Mouse (Mus musculus): ENCODE measurements around the gene Hist1h1c.

The Hist1h1c gene

DNA sequence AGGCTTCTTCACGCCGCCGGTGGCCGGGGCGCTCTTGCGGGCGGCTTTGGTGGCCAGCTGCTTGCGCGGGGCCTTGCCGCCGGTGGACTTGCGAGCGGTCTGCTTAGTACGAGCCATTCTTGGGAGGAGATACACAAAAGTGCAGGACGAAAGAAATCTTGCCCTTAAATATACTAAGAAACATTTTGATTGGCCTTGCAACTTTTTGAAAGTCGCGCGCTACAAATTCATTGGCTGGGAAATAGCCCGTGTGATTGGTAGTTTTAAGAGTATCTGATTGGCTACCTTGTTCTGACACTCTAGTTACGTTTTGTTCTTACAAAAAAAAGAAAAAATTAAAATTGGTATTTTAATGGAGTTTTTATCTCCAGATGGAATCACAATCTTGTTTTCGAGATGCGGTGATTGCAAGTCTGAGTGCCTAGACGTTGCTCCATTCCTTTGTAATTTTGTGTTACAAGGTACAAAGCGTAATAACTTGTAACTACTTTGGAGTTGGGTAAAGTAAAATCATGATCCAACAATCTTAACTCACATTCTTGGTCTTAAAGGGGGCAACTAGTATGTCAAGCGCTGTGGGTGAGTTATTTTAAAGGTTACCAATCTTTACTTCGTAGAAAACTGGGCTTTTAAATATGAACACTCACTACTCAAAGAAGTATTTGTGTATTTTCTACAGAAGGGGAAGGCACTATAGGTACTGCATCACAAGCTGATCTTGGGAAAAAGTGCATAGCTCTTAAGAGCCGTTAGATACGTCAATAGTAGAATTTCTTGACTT lies 7.0 kb downstream of the Hist1h1c start, which contains the start of gene Hist1h3c:
Gene Hist1h3c (minus strand): TSS at position 222 of the 781 bp plus-strand sequence.
- peak; percentile 93 for DNase-seq (ENCODE audit: low spot score)

DNA sequence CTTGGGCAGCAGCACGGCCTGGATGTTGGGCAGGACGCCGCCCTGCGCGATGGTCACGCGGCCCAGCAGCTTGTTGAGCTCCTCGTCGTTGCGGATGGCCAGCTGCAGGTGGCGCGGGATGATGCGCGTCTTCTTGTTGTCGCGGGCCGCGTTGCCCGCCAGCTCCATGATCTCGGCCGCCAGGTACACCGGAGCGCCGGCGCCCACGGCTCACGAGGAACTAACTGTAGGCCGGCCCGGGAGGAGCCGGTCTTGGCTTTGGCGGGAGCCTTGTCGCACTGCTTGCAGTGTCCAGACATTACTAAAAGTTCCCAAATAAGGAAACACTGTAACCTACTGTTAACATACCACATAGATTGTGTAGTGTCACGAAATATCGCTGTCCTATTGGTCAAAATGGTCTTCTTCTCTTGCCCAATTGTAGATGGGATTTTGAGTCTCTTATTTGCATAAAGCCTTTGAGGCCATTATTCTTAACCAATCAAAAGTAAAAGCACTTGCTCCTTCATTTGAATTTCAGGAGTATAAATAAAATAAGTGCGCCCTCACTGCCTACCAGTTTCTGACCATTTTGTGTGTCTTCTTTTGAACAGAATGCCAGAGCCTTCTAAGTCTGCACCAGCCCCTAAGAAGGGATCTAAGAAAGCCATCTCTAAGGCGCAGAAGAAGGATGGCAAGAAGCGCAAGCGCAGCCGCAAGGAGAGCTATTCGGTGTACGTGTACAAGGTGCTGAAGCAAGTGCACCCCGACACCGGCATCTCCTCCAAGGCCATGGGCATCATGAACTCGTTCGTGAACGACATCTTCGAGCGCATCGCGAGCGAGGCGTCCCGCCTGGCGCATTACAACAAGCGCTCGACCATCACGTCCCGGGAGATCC lies 7.8 kb downstream of the Hist1h1c start, which contains the start of gene Hist1h2bb:
Gene Hist1h2bb (plus strand): TSS at position 534 of the 880 bp plus-strand sequence.
- DNase-seq (ENCODE audit: low spot score), result peak; percentile 90

DNA sequence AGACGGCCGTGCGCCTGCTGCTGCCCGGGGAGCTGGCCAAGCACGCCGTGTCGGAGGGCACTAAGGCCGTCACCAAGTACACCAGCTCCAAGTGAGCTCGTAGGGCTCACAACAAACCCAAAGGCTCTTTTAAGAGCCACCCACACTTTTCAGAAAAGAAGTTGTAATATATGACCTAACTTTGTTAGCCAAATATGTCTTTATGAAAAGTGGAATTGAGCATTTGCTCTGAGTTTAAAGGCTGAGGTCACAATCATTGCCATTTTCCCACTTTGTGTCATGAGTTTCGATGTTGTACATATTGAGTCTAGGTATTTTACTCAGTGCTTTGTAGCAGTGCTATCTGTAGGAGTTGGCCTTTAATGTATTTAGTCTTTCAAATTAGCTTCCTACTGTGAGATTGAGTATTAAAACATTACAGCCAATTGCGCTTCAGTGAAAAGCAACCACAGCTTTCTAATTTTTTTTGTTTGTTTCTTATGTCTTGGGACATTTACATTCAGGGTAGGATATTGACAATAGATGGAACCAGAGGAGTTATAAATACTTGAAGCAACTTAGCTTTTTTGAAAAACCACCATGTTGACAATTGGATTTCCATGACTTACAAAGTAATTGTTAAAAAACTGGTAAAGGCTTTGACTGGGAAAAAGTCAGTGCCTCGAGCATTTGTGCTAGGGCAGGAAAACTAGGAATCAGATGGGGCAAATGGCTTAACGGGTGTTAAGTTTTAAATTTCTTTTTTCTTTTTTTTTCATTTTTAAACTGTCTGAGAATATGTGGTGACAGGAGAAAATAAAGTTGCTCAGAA lies 8.7 kb downstream of the Hist1h1c start:
- DNase-seq (ENCODE audit: low spot score), result no peak

DNA sequence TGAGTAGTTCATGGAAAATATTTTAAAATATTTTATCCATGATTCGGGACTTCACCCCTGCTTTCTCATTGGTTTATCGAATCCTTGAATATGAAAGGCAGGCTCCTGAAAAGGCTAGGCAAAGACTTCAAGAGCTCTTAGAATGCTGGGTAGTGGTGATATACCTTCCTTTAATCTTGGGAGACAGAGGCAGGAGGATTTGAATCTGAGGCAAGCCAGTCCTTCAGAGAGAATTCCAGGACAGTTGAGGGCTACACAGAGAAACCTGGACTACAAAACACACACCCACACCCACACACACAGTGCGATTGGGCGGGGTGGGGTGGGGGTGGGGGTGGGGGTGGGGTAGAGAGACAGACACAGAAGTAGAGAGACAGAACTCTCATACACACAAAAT lies 9.3 kb downstream of the Hist1h1c start:
- DNase-seq (ENCODE audit: low spot score), result no peak

DNA sequence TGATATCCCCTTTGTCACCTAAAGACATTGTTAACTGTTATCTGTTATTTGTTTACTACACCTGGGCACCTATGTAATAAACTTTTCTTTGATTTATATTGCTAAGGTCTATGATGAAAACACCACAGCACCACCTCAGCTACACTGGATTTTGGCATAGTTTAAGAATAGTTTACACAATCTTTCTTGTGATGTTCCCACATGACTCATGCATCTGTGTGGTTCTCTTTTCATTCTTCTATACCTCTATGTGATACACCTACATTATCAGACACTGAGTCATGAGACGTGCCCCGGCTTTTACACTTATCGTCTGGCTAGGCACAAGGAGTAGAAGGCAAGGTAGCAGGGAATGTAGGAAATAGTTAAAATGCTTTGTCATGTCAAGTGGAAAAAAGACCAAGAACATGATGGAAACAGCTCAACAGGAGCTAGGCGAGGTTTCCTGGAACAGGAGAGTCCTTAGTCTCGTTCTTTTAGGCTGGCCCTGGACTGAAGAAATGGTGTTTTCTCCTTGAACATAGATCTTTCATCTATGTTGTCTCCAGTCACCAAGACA lies 11.0 kb downstream of the Hist1h1c start:
- DNase-seq (ENCODE audit: low spot score), result no peak

DNA sequence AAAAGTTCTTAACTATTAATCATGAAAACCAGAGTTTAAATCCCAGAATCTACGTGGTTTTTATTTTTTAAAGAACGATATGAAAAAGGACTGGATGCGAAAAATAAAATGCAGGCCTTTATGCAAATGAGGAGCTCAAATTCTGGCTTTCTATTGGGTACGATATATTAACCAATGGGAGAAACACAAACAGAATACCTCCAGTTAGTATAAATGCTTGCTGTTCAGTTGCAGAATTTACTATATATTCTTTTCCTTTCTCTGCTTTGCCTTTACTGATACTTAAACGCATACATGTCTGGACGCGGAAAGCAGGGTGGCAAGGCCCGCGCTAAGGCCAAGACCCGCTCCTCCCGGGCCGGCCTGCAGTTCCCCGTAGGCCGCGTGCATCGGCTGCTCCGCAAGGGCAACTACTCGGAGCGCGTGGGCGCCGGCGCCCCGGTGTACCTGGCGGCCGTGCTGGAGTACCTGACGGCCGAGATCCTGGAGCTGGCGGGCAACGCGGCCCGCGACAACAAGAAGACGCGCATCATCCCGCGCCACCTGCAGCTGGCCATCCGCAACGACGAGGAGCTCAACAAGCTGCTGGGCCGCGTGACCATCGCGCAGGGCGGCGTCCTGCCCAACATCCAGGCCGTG lies 12.3 kb downstream of the Hist1h1c start, which contains the start of gene Hist1h2ab:
Gene Hist1h2ab (plus strand): TSS at position 288 of the 639 bp plus-strand sequence.
- DNase-seq (ENCODE audit: low spot score), result peak; percentile 69

DNA sequence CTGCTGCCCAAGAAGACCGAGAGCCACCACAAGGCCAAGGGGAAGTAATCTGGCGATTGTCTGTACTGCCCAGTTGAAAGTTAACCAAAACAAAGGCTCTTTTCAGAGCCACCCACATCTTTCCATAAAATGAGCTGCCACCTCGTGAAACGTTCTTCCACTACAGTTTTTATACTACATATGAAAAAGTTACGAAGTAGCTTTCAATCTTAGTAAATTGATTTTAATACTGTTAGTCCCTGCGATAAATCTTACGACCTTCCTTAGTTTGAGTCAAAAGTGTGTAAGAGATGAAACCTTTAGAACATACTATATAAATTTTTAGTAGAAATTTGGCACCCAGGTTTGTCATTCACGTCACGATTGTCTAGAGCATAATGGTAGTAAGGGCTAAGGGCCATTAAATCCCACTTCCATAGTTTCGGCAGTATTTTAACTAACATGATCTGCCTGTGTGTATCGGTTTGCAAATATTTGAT lies 12.9 kb downstream of the Hist1h1c start:
- DNase-seq (ENCODE audit: low spot score), result no peak

DNA sequence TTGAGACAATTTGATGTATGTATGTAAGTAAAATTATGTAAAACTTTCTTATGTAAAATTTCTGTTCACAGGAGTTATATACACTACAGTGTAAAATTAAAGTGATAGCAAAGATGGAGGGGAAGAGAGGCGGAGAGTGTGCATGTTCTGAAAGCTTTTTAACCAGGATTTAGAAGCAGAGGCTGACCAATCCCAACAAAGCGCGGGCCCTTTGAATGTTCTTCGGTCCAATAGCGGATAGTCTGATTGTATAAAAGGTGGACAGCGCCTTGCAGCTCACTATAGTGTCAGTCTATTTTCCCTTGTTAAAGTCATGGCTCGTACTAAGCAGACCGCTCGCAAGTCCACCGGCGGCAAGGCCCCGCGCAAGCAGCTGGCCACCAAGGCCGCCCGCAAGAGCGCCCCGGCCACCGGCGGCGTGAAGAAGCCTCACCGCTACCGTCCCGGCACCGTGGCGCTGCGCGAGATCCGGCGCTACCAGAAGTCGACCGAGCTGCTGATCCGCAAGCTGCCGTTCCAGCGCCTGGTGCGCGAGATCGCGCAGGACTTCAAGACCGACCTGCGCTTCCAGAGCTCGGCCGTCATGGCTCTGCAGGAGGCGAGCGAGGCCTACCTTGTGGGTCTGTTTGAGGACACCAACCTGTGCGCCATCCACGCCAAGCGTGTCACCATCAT lies 13.6 kb downstream of the Hist1h1c start, which contains the start of gene Hist1h3b:
Gene Hist1h3b (plus strand): TSS at position 201 of the 675 bp plus-strand sequence.
- peak; percentile 93 for DNase-seq (ENCODE audit: low spot score)

DNA sequence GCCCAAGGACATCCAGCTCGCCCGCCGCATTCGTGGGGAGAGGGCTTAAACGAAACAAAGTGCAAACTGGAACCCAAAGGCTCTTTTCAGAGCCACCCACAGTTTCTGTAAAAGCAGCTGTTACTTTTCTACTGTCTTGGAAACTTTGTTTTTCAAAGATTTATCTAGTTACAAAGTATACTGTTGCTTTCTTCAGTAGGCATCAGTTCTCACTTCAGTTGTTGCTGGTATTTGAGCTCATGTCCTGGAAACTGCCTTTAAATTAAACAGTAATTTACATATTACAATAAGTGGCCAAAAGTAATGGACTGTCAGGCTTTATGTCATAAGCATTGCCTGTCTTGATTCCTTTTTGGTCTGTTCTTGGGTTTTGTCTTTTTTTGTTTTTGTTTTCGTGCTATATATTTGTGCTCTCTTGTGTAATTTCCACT lies 14.1 kb downstream of the Hist1h1c start:
- no peak for DNase-seq (ENCODE audit: low spot score)

DNA sequence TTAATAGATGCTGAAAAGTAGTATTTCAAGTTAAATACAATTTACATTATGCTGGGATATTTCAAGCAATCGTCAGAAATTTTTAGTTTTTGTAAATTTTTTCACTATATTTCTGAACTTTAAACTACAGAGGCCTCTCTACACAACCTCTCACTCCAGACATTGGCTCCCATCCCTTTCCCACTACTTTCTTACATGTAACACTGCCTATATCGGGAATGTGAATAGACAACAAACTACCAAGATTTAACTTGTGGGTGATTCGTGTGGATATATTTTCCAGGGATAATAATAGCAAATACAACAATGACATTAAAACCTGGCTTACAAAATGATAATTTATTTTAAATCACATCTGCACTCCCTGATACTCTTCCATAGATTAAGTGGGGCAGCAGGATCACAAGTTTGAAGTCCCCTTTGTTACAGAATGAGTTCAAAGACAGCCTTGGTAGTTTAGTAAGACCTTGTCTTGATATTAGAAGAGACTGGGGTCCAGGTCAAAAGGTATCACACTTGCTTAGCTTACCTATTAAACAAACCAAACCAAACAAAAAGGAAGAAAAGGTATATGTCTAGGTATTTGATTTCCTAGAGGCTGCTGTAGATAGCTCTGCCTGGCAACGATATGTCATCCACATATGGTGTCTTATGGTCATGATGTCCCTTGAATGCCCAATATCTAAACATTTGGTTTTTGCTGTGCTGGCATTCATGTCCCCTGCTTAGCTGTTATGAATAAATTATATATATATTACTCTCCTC lies 14.9 kb downstream of the Hist1h1c start:
- no peak for DNase-seq (ENCODE audit: low spot score)

DNA sequence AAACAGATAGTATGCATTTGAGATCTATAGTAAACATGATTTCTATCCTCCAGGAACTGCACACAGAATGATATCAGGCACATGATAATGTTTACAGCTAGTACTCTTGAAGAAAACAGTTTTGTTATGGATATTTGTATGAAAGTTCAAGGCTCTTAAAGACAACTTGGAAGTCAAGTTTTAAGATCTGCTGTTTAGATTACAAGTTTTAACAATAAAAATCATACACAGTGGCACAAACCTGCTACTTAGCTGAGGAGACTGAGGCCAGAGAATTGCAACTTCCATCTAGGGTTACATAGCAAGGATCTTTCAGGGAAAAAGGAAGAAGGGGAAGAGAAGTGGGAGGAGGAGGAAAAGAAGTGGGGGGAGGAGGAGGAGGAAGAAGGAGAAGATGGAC lies 16.4 kb downstream of the Hist1h1c start:
- DNase-seq (ENCODE audit: low spot score), result no peak

DNA sequence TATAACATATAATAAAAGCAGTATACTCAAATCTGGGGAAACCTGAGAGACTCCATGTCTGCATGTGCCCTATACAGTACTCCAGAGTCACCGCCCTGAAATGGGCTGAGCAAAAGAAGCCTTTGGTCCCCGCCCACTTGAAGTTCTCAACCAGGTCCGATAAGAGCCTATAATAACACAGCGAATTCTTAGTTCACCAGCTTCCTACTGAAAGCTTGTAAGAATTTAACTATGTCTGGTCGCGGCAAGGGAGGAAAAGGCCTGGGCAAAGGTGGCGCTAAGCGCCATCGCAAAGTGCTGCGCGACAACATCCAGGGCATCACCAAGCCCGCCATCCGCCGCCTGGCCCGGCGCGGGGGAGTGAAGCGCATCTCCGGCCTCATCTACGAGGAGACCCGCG lies 18.2 kb downstream of the Hist1h1c start, which contains the start of gene Hist1h4b:
Gene Hist1h4b (plus strand): TSS at position 224 of the 400 bp plus-strand sequence.
- peak; percentile 93 for DNase-seq (ENCODE audit: low spot score)

DNA sequence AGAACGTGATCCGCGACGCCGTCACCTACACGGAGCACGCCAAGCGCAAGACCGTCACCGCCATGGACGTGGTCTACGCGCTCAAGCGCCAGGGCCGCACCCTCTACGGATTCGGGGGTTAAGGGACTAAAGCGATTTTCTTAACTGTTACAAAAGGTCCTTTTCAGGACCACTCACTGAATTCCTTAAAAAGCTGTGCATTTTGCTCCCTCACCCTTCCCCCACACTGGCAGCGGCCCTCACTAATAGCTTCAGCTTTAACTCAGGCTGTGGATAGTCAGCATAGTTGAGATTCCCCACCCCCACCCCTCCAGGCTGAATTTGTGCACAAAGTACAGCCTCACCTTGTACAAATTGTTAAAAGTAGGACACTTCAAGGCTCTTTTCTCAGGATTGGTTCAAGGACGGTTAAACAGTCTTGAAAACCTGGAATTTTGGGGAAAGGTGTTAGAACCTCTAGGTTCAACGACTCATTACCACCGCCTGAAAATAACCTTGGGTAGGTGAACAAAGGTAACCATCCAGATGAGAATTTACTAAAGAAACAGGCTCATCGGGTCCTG lies 18.7 kb downstream of the Hist1h1c start:
- DNase-seq (ENCODE audit: low spot score), result no peak

DNA sequence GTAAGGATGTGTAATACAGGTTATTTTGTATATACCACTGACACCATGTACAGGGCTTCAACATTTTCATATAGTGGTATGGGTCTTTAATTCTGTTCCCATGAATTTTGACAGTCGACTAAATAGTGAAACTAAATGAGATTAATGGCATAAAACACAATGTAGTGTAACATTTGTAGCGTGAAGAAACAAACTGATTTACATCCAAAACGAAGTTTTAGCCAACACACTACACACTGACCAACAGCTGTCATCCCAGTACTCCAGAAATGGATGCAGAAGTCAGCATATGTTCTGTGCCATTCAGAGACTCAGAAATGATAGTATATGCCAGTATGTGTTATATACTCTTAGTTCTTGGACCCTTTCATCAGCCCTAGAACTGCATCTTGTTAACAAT lies 19.3 kb downstream of the Hist1h1c start:
- DNase-seq (ENCODE audit: low spot score), result no peak

DNA sequence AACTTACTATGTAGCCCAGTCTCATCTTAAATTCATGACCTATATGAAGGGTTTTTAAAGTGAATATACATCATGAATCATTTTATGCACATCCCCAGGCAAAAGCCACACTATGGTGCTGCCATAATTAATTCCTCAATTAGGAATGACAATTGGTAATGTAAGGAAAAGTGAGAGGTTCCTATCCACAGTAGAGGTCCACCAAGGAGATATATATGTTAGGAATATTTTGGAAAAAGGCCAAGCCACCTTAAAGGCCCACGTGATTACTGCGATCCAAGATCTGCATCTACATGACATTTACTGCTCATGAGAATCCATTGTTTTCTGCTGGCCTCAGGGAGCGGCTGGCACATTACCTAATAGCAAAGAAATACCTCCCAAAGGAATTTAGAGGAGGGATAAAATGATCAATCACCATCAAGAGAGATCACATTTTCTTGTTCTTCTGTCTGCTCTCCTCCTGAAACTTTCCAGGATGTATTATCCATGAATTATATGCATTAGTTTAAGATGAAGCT lies 20.7 kb downstream of the Hist1h1c start:
- no peak for DNase-seq (ENCODE audit: low spot score)

DNA sequence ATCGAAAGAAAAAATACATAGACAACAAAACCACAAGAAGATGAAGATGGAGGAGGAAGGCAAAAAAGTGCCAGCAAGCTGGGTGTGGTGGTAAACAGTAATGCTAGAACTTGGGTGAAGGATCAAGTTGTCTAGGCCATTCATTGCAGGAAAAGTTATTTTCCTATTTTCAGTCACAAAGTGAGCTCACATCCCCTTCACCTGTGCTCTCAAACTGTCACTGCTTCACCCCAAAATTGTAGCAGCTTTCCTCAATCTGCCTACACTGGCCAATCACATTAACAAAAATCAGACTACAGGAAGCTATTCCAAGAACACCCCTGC lies 21.3 kb downstream of the Hist1h1c start:
- DNase-seq (ENCODE audit: low spot score), result no peak

DNA sequence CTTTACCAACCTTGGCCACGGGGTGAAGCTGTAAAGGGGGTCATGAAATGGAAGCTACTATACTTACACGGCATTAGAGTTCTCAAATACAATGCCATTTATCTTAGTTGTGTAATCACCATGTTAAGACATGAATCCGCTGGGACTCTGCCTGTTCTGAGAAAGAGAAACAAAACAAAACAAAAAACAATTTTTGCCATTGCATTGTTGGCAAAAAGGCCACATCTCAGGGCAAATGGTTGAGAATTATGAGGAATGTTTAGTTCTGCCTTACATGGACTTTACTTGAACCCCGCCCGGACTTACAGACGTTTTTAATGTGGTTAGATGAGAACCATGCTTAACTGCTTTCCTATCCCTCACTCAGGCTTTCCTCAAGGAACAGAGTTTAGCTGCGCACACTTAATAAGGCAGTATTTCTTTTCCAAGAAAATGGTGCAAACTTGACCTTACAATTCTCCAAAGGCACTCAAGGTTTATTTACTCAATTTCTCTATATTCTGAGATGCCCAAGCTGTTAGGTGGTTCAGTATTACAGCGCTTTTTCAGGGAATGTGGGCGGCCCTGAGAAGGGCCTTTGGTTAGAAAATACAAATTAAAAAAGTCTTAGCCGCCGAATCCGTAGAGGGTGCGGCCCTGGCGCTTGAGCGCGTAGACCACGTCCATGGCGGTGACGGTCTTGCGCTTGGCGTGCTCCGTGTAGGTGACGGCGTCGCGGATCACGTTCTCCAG lies 21.8 kb downstream of the Hist1h1c start:
- peak; percentile 48 for DNase-seq (ENCODE audit: low spot score)
